Mouse (Mus musculus) heart, adult 11 months (tissue): ENCODE data around the gene Olfr1218.
"Not testable (repeated sequence)": the region's sequence is repeated elsewhere in the genome, so short reads cannot be mapped to it uniquely, and the experiment has no call there.

ENCODE experiments used
- DNase-seq: peaks from one replicate; pipeline ENCODE4 v3.0.0; 2022

The Olfr1218 gene

GRCm38 (mm10) chr2:89061087-89061486 lies at the start of gene Olfr1218:
Olfr1218 (minus strand) TSS chr2:89061187.
- DNase-seq: no peak

GRCm38 (mm10) chr2:89106735-89107134 lies 45.7 kb upstream of the Olfr1218 start, which contains the start of gene Olfr1220:
Olfr1220 (minus strand) TSS chr2:89106835.
- no peak for DNase-seq

- DNase-seq: no peak
Measured at GRCm38 (mm10) chr2:89105651-89106050, 44.7 kb upstream of the Olfr1218 start.

GRCm38 (mm10) chr2:89093848-89094247 lies 32.9 kb upstream of the Olfr1218 start:
- DNase-seq: no peak

DNA sequence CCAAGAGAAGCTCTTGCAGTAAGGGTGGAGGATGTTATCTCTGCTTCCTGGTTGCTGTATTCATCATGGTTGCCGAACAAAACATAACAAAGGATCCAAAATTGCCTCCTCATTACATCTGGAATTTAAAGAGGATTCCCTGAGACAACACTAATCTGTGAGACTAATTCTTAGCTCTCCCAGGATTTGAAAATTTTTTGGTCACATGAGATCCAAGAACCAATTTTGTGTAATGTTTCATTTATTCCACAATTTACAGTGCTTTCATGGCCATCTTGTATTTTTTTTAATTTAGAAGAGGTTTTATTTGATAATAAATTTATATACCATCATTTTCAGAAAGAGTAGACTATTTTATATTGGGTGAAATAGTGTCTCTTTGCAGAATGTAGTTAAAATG lies 22.4 kb upstream of the Olfr1218 start, which contains the start of gene Olfr1219:
TSS of gene Olfr1219 (minus strand) at position 101 of the 400 bp plus-strand sequence.
- no peak for DNase-seq

DNA sequence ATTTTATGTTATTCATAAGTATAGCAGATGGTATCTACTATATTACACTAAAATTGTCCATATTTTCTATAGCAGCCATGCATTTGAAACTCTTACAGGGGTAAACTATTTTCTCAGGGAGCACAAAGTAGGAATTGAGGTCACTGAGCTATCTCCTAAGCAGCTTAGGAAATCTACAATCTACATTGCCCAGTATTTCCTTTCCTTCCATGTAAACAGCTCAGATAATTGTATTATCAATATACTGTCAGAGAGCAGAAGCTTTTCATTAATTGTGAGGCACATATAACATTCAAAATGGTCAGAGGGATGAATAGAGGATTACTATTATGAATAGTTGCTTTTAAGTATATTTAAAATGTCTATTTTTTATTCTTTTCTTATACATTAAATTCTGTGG lies 20.5 kb upstream of the Olfr1218 start:
- no peak for DNase-seq

DNA sequence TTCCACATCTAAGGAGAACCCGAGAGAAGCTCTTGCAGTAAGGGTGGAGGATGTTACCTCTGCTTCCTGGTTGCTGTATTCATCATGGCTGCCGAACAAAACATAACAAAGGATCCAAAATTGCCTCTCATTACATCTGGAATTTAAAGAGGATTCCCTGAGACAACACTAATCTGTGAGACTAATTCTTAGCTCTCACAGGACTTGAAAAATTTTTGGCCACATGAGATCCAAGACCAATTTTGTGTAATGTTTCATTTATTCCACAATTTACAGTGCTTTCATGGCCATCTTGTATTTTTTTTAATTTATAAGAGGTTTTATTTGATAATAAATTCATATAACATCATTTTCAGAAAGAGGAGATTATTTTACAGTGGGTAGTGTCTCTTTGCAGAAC lies 29.0 kb downstream of the Olfr1218 start, which contains the start of gene Olfr1217:
TSS of gene Olfr1217 (minus strand) at position 101 of the 400 bp plus-strand sequence.
- no peak for DNase-seq

DNA sequence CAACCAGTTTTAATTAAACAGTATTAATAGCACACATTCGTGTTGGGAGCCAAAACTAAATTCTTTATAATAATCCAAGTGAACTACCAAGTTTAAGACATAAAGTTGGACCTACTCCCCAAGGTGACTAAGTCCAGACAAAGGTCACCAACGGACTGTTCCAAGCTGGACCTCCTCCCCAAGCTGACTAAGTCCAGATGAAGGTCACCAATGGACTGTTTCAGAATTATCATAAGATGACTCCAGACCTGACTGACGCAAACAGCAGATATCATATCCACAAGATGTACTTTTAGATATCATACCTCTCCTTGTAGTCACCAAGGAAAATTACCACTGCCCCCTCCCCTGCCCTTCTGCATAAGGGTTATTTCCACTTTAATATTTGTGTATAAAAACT lies 39.6 kb downstream of the Olfr1218 start:
- not testable (repeated sequence) for DNase-seq

GRCm38 (mm10) chr2:89018240-89018639 lies 42.7 kb downstream of the Olfr1218 start, which contains the start of gene Olfr1216:
Olfr1216 (minus strand) TSS chr2:89018340.
- no peak for DNase-seq

DNA sequence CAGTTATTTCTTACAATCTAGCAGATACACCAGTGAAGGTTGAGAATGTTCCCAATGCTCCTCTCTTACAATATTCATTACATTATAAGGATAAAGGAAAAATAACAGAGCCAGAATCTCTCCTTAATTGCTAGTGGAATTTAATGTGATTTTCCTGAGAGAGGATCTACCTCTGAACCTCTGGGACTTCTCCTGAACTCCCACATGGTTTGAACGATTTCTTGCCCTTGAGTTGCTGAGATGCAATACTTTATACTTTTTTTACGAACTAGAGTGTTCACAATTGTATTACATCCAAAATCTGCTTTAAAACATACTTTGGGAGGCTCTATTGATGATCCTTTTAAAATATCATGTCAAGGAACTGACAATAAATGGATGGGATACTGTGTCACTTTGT lies 54.1 kb downstream of the Olfr1218 start, which contains the start of gene Olfr1215:
TSS of gene Olfr1215 (minus strand) at position 101 of the 400 bp plus-strand sequence.
- no peak for DNase-seq
